Mouse (Mus musculus) left cerebral cortex, adult 18-20 months (tissue): ENCODE measurements around the gene Pck1. TPM values are rescaled to one million over a fixed set of nuclear protein-coding genes. Genes with fewer than 3 reads are reported as not detected.
A peak's percentile ranks its signal among the peaks of the same experiment; 100 is the strongest.

Source experiments
- DNase-seq, 2 experiments: peaks; one replicate each; pipeline ENCODE4 v3.0.0; 2021 to 2022; ENCODE audit warnings: low spot score in 2 of 2, mixed read lengths in 1 of 2
- total RNA-seq, 2 experiments: library from RNA; stranded (reverse); gene quantifications; 2 replicates each; pipeline ENCODE4 v1.2.3; 2021

Pck1 gene
- total RNA-seq, 2 experiments from 2014 or later: not detected

- no peak for DNase-seq
Observed at GRCm38 (mm10) chr2:173146728-173147127, 6.1 kb upstream of the Pck1 start.

- DNase-seq: no peak
Observed at GRCm38 (mm10) chr2:173148001-173148400, 4.8 kb upstream of the Pck1 start.

- no peak for DNase-seq
Observed at GRCm38 (mm10) chr2:173151352-173151751, 1.5 kb upstream of the Pck1 start.

GRCm38 (mm10) chr2:173151784-173152284 is 1.0 kb upstream of the Pck1 start:
- no peak for DNase-seq

GRCm38 (mm10) chr2:173153266-173153665 is 418 bp downstream of the Pck1 start:
- no peak for DNase-seq

- DNase-seq: no peak
Observed at GRCm38 (mm10) chr2:173154513-173154912, 1.7 kb downstream of the Pck1 start.

GRCm38 (mm10) chr2:173154962-173155361 is 2.1 kb downstream of the Pck1 start:
- DNase-seq: no peak

GRCm38 (mm10) chr2:173155907-173156306 is 3.1 kb downstream of the Pck1 start:
- DNase-seq: no peak

- DNase-seq: no peak
Observed at GRCm38 (mm10) chr2:173156923-173157322, 4.1 kb downstream of the Pck1 start.

GRCm38 (mm10) chr2:173157376-173157775 is 4.5 kb downstream of the Pck1 start:
- no peak for DNase-seq

- DNase-seq: no peak
Observed at GRCm38 (mm10) chr2:173157871-173158270, 5.0 kb downstream of the Pck1 start.

- no peak for DNase-seq
Observed at GRCm38 (mm10) chr2:173158390-173159055, 5.7 kb downstream of the Pck1 start.

- peak; percentile 22 to 42 for DNase-seq
Observed at GRCm38 (mm10) chr2:173159354-173160311, 6.8 kb downstream of the Pck1 start.

- DNase-seq: no peak
Observed at GRCm38 (mm10) chr2:173163380-173163779, 10.5 kb downstream of the Pck1 start.

GRCm38 (mm10) chr2:173164358-173164757 is 11.5 kb downstream of the Pck1 start:
- peak in 1 of 2 experiments; percentile 30 for DNase-seq

- DNase-seq: no peak
Observed at GRCm38 (mm10) chr2:173164946-173165345, 12.1 kb downstream of the Pck1 start.

- no peak for DNase-seq
Observed at GRCm38 (mm10) chr2:173165357-173165756, 12.5 kb downstream of the Pck1 start.

- DNase-seq: no peak
Observed at GRCm38 (mm10) chr2:173168411-173168851, 15.6 kb downstream of the Pck1 start.

- no peak for DNase-seq
Observed at GRCm38 (mm10) chr2:173170081-173170480, 17.2 kb downstream of the Pck1 start.

- DNase-seq: no peak
Observed at GRCm38 (mm10) chr2:173170715-173171114, 17.9 kb downstream of the Pck1 start.

GRCm38 (mm10) chr2:173171470-173171869 is 18.6 kb downstream of the Pck1 start:
- peak; percentile 36 to 56 for DNase-seq

GRCm38 (mm10) chr2:173171956-173172355 is 19.1 kb downstream of the Pck1 start:
- DNase-seq: no peak
